Mouse (Mus musculus) liver, adult 10 weeks (tissue): ENCODE measurements around the gene Psmd13. TPM values are rescaled to one million over a fixed set of nuclear protein-coding genes. Genes with fewer than 3 reads are reported as not detected.

Experiments
- polyA plus RNA-seq: library from polyadenylated mRNA; stranded (reverse); fragments of 350-450 nt; fragmentation: Illumina TruSeq; extraction: RNeasy Lipid Tissue Mini Kit (QIAGEN cat#74804); gene quantifications from one replicate; pipeline ENCODE4 v1.2.3, GENCODE M21; 2014; ENCODE audit warnings: low read depth, low replicate concordance

Gene Psmd13
- polyA plus RNA-seq, result 89.2 TPM

DNA sequence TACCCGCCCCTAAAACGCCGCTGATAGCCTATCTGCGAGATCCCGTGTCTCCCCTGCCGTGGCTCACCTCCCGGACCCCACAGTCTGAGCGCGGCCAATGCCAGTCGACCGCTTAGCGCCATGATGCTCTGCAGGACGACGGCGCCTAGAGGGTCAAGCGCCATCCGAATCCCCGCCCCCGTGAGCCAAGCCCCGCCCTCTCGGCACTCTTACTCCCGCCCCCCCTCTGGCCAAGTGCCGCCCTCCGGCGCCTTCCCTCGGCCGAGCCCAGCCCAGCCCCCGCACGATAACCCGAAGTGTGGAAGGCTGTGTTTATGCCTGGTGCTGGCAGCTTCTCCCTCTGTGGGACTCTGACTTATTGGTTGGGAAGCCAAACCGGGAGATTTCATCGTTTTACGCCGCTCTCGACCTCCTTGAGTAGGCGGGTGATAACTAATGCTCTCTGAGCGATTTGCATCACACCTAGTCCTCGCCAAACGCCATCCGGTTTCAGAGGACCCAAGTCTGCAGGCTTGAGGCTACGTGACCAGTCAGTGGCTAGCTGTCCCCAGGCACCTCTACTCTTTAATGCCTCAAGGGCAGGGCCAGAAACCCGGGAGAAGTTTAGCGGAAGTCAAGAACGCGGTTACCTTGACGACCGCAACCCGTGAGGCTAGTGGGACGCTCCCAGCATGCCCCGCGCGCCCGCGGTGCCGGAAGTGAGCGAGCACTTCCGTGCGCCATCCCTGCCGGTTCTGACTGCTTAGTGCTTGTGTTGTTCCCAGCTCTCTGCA lies at the start of gene Psmd13, which contains the start of gene Sirt3:
Psmd13 (plus strand) TSS at position 273 of the 773 bp plus-strand sequence.
Sirt3 (minus strand) TSS at position 614 of the 773 bp plus-strand sequence.

DNA sequence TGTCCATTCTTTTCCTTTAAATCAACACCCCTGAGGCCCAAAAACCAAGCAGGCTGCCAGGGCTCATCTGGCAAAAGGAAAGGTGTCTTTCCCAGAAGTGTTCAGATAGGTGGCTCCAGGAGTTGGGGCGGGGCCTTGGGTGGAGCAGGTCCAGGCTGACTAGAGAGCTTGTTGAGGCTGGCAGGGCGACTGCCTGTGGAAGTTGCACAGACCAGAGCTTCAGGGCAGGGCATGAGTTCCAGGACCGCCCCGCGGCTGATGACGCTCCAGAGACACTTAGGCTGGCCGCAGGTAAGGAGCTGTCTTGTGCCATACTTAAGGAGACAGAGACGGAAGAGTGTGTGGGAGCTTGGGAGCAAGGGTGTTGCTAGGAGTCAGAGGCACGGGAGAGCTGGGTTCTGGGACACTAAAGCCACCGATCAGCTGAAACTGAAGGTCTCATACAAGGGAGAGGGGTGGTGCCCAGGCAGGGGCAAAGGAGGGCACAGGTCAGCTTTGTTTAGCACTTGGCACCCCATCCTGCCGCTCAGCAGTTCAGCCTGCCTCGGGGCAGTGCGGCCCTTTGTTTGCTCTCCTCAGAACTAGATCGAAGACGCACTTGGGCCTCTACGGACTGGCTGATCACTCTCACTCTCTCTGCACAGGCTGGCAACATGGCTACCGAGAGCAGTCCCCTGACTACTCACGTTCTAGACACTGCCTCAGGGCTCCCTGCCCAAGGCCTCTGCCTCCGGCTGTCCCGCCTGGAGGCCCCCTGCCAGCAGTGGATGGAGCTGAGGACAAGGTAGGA lies 46.6 kb upstream of the Psmd13 start, which contains the start of gene Urah:
Urah (plus strand) TSS at position 51 of the 790 bp plus-strand sequence.

DNA sequence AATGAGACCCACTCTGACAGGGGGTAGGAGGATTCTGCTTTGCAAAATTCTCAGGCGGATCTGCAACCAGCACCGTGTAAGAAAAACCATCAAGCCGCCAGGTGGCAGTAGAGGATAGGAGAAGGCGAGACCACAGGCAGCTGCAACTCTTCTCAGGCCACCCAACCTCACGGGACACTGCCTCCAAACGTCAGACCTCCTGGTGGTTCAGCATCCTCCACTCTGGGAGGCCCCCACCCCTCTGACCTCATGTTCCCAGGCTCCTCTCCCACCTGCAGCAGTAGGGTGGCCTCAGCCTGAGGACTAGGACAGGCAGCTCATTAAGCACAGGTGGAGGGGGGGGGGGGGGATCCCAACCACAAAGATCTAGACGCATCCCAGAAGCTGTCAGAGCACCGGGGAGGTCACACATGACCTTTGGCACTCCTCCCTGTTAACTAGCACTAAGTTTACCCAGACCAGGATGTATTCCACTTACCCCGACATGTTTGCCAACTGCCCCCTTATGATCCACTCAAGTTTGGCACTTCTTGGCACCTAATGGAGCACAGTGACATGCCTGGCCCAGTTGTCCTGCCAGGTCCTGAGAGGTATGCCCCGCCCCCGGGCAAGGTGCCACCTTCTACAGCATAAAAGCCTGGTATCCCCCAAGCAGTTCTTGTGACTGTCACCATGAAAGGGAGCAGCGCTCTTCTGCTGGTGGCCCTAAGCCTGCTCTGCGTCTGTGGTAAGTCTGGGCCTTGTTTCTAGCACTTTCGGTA lies 36.7 kb upstream of the Psmd13 start, which contains the start of gene Scgb1c1:
Scgb1c1 (plus strand) TSS at position 643 of the 761 bp plus-strand sequence.

DNA sequence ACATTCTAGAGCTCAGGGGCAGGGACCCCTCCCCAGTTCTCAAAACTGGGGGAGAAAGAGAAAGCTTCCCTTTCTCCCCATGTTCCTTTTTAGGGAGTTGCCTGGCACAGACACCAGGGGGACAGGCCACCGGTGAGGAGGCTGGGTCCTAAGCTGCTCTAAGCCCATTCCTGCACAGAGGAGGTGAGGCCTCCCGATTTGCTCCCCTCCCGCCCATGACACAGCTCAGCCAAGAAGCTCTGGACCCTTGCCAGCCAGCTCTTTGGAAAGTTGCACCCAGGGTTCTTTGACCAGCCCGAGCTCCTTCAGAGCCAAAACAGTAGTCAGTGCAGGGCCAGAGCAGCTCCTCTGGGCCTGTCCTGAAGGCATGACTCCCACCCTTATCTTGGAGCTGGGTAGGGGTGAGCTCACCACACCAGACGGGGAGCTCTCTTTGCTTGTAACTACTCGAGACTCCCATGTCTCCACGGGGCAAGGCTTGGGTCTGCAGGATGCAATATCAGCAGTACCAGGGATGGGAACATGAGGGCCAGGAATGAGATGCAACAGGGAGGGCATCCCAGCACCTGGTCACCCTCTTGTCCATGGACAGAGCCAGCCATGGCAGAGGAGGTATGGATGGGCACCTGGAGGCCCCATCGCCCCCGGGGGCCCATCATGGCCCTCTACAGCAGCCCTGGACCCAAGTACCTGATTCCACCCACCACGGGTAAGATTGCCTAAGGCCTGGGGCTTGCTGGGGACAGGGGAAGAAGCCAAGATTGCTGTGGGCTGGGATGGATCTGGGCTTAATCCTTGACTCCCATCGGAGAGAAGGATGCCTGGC lies 33.8 kb upstream of the Psmd13 start, which contains the start of gene Odf3:
Odf3 (plus strand) TSS at position 51 of the 826 bp plus-strand sequence.

DNA sequence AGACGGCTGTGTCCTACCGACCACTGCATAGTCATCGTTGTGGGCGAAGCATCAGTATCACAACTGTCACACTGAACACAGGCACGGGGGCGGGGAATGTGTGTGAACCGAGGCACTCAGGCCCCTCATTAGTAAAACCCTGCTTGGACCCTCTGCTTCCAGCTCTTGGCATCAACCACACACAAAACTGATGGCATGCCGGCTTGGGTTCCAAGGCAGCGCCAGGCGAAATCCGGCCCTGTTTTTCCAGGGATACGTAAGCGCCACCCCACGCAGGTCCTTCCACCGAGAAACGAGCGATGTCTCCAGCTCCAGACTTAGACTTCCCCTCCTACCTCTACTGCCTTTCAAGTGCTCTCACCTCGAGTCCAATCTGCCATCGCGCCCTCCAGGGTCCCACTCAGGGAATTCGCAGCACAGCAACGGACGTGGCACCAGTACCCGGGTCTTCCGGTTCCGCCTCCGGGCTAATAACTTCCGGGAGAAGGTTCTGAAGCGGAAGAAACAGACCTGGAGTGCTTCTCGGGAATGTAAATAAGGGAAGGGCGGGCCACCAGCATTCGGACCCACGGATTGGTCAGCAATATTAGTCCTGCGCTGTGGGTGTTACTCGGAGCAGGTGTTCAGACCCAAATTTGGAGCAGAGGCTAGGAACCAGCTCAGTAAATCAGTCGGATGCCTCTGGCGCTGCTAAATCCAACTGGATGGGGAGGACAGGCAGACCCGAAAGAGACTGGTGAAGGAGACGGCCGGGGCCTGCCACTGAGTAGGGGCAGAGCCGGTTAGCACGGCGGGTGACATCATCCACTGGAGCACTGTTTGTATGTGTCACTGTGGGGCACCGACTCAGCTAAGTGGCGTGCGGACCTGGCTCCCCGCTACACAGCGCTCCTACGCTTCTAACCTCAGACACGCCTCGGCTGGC lies 25.6 kb upstream of the Psmd13 start, which contains the start of gene Gm45785:
Gm45785 (minus strand) TSS at position 472 of the 925 bp plus-strand sequence.

DNA sequence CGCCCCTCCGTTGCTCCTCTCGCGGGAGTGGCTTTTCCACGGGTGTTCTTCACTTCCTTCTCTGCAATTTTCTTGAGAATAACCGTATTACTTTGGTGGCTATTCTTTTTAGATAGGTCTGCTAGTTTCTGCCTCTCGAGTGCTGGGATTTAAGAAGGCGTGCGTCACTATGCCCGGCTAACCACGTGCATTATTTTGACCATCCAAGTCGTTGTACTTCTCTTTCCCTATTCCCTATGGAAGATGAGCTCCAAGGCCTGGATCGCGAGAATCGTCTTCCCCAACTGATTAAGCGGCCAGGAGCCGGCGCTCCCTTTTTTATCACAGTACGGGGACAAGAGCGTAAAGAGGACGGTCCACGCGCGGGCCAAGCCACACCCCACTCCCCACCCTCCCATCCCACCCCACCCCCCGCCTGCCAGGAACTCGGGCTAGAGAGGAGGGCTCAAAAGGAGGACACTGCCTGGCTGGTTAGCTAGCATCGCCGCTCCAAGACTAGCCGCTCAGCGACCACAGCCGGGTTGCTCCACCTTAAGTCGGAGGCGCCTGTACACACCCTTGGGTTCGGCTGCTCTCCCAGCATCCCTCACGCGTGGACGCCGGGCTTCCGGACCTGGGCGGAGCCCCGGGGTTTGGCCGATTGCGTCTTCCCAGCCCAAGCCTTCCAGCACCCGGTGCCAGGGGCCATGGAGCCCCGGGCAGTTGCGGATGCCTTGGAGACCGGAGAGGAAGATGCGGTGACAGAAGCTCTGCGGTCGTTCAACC lies 24.8 kb upstream of the Psmd13 start, which contains the start of gene Ric8a:
Ric8a (plus strand) TSS at position 173 of the 765 bp plus-strand sequence.

DNA sequence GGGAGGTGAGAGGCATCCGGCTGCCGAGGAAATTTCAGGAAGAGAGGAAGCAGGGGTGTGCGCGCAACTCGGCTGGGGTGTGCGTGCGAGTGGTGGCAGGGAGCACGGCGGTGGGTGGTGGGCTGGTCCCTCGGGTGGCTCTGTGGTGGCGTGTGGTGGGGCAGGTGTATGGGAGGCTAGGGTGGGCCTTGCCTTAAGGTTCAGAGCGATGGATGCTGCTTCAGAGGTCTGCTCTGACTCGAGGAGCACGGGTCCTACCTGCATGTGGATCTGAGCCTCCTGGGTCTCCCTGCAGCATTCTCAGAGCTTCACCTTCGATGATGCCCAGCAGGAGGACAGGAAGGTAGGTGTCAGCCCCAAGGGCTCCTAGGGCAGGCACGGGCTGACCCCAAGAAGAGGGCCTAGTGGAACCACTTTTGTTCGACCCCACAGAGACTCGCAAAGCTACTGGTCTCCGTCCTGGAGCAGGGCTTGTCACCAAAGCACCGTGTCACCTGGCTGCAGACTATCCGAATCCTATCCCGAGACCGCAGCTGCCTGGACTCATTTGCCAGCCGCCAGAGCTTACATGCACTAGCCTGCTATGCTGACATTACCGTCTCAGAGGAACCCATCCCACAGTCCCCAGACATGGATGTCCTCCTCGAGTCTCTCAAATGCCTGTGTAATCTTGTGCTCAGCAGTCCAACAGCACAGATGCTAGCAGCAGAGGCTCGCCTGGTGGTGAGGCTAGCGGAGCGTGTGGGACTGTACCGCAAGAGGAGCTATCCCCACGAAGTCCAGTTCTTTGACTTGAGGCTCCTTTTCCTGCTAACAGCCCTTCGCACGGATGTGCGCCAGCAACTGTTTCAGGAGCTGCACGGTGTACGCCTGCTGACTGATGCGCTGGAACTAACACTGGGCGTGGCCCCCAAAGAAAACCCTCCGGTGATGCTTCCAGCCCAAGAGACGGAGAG lies 23.9 kb upstream of the Psmd13 start, which contains the start of gene Bet1l:
Bet1l (minus strand) TSS at position 28 of the 956 bp plus-strand sequence.

DNA sequence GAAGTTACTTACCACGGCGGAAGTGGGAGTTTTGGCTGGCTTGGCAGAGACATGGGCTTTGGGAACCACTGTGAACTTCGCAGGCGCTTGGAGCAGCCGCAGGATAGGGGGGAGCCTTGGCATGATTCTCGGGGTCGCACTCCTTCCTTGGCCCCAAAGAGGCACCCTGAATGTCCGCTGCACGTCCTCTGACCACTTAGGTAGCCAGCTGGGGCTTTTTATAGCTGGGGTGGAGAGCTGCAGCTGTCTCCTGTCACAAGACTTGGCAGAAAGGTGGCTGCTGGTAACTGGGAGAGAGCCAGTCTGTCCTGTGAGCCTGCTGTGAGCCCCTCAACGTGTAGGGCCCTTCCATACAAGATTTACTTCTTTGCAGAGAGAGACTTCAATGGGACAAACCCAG lies 18.5 kb downstream of the Psmd13 start, which contains the start of gene Cox8b:
Cox8b (minus strand) TSS at position 227 of the 400 bp plus-strand sequence.

DNA sequence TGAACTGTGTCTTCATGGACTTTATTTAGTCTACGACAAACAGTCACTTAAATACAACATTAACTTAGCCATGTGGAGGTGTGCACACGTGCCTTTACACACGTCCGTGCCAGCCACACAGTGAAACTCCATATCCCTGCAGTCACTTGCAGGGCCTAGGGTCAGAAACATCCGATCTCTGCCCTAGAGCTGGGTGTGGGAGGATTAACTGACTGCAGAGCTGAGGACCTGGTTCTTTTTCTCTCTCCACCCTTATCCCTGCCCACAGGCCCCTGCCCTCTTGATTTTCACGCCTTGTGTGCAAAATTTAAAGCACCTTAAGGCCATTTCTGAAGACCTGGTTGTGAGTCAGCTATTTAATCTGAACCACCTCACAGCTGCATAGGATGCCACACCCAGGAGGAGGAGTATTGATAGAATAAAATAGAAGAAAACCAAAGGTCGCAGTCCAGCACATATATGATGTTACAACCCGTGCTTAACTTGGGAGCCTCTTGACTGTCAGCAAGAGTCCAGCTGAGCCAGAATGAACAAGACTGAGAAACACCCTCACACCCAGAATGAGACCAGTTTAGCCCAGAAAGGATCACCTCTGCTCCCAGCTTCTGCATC lies 38.8 kb downstream of the Psmd13 start, which contains the start of gene Nlrp6:
Nlrp6 (plus strand) TSS at position 485 of the 612 bp plus-strand sequence.

DNA sequence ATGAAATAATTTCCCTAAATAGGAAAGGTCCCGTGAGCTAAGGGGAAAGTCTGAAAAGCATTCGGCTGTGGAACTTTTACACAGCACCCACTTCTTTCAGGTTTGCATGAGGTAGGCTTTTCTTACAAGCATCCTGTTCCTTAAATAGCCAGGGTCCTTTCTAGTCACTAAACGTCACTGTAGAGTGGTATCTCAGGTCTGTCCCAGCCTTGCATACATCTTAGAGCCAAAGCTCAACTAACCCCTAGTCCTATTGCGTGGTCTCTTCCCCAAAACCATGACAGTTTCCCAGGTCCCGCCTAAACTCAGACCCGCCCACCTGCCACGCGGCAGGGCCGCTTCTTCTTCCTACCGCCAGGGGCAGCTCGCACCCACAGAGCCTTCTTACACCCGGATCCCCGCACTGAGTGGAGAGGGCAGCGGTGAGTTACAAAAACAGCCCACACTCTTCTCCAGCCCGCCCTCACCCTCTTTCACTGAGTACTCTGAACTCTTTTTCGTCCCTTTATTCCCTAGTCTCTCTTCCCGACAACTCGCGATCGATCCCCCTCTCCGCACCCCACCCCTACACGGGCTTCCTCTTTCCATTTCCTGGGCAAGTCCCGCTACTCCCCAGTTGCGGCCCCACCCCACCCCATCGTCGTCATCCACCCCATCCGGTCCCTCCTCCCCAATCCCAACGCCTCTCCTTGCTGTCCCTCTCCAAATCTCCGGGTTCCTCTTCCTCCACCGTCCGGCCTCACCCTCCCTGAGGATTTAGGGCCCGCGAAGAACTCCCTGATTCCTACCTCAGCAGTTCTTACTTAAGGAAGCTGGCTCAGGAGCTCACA lies 59.7 kb downstream of the Psmd13 start, which contains the start of gene Pgghg:
Pgghg (plus strand) TSS at position 170 of the 830 bp plus-strand sequence.

Other genes starting within 250 kb of the Psmd13 start
- not detected for gene Olfr53, start 235.5 kb upstream of the Psmd13 start, polyA plus RNA-seq
- gene Olfr539, start 222.0 kb upstream of the Psmd13 start, polyA plus RNA-seq, result not detected
- gene Olfr45, start 200.0 kb upstream of the Psmd13 start, polyA plus RNA-seq, result not detected
- gene Olfr541, start 184.7 kb upstream of the Psmd13 start, polyA plus RNA-seq, result not detected
- gene Cyp2e1, start 118.2 kb upstream of the Psmd13 start, polyA plus RNA-seq, result 9,740 TPM
- not detected for gene Syce1, start 94.1 kb upstream of the Psmd13 start, polyA plus RNA-seq
- gene Zfp941, start 59.8 kb upstream of the Psmd13 start, polyA plus RNA-seq, result 0.66 TPM
- 287 TPM for gene Urah, start 47.0 kb upstream of the Psmd13 start, polyA plus RNA-seq
- gene Scgb1c1, start 36.4 kb upstream of the Psmd13 start, polyA plus RNA-seq, result not detected
- not detected for gene Odf3, start 34.2 kb upstream of the Psmd13 start, polyA plus RNA-seq
- gene Gm45785, start 25.6 kb upstream of the Psmd13 start, polyA plus RNA-seq, result not detected
- 4.3 TPM for gene Ric8a, start 25.0 kb upstream of the Psmd13 start, polyA plus RNA-seq
- 1.4 TPM for gene Bet1l, start 24.4 kb upstream of the Psmd13 start, polyA plus RNA-seq
- 15.2 TPM for gene Sirt3, start 341 bp downstream of the Psmd13 start, polyA plus RNA-seq
- not detected for gene Cox8b, start 18.5 kb downstream of the Psmd13 start, polyA plus RNA-seq
- gene Nlrp6, start 38.9 kb downstream of the Psmd13 start, polyA plus RNA-seq, result 20.5 TPM
- 2.3 TPM for gene Pgghg, start 59.4 kb downstream of the Psmd13 start, polyA plus RNA-seq
- not detected for gene Ifitm5, start 68.3 kb downstream of the Psmd13 start, polyA plus RNA-seq
- gene Gm45717, start 74.0 kb downstream of the Psmd13 start, polyA plus RNA-seq, result not detected
- gene Ifitm2, start 74.0 kb downstream of the Psmd13 start, polyA plus RNA-seq, result 135 TPM
- gene Ifitm1, start 85.3 kb downstream of the Psmd13 start, polyA plus RNA-seq, result 4.2 TPM
- 163 TPM for gene Ifitm3, start 128.8 kb downstream of the Psmd13 start, polyA plus RNA-seq
- gene Ifitm6, start 136.0 kb downstream of the Psmd13 start, polyA plus RNA-seq, result 2.6 TPM
- gene Gm17387, start 147.2 kb downstream of the Psmd13 start, polyA plus RNA-seq, result not detected
- gene B4galnt4, start 179.1 kb downstream of the Psmd13 start, polyA plus RNA-seq, result not detected
- gene Pkp3, start 196.2 kb downstream of the Psmd13 start, polyA plus RNA-seq, result not detected
- 1.6 TPM for gene Sigirr, start 218.6 kb downstream of the Psmd13 start, polyA plus RNA-seq
- gene Ano9, start 235.8 kb downstream of the Psmd13 start, polyA plus RNA-seq, result not detected
- gene Ptdss2, start 240.4 kb downstream of the Psmd13 start, polyA plus RNA-seq, result 7.0 TPM